Mouse (Mus musculus): ENCODE data around the gene Arl5a. TPM values are rescaled to one million over a fixed set of nuclear protein-coding genes. Genes with fewer than 3 reads are reported as not detected.

Arl5a gene
- polyA plus RNA-seq, 1 experiment from 2014 or later, result 42.3 TPM

- H3K9me3 ChIP-seq, result no peaks in the 10 kb centered on the region
- H3K4me3 ChIP-seq, result no peak overlapping the region
- no peak overlapping the region for H3K9ac ChIP-seq
- 86% methylated on average over 1 of the region's 1 CpGs for WGBS
- no peak overlapping the region for H3K4me2 ChIP-seq
- no peak for ATAC-seq (ENCODE audit: insufficient number of reproducible peaks, low FRiP score, low TSS enrichment, low read depth)
- H3K36me3 ChIP-seq, result no peaks in the 10 kb centered on the region
- H3K27me3 ChIP-seq, result no peaks in the 10 kb centered on the region
- no peaks in the 10 kb centered on the region for H3K4me1 ChIP-seq
- no peak overlapping the region for H3K27ac ChIP-seq
Observed at GRCm38 (mm10) chr2:52351029-52351428, 73.7 kb downstream of the Arl5a start.

Other genes with a start within 250 kb of the Arl5a start
- gene Neb, start 46.4 kb downstream of the Arl5a start, polyA plus RNA-seq (2015; fragmentation: Nextera tagmentation; extraction: Ambion mirVana), result 99.9 and 271 TPM in 2 replicates